Comparison of ENCODE assay signal across 9 mouse cellular contexts in genomic region chr3:104682671-104683504, GRCm38 (mm10). TPM values are rescaled to one million over a fixed set of nuclear protein-coding genes. Genes with fewer than 3 reads are reported as not detected.
DNase-seq lines count a peak whose midpoint lies in the region; ATAC-seq and TF ChIP-seq lines count a peak whose summit lies in the region.
"Had no signal": no experiment of that assay in that cellular context is flagged by ENCODE, and none has a peak within 500 bp of the region (broad histone marks: within the 10 kb centered on the region; RNA-seq: fewer than 3 reads in every experiment).

No protein-coding gene starts in this region.

- 58% methylated on average over 11 of the region's 11 CpGs for WGBS in forebrain, embryonic 10.5 days
- WGBS in hindbrain, embryonic 16.5 days: 56% methylated on average over 11 of the region's 11 CpGs
- WGBS in small intestine, adult 2 months: 54% methylated on average over 11 of the region's 11 CpGs

- no peak for TF ChIP-seq POLR2A in small intestine, adult 2 months (IDR thresholded peaks at IDR 0.05; ENCODE audit: low read depth, low read length)

- peak; percentile 83 for ATAC-seq in hindbrain, embryonic 16.5 days
- peak; percentile 76 for ATAC-seq in megakaryocyte-erythroid progenitor cell, adult 5-6 weeks (replicated peaks; ENCODE audit: low FRiP score, low TSS enrichment, poor library complexity, severe bottlenecking)

- no peaks in the 10 kb centered on the region for H3K4me1 ChIP-seq in forebrain, embryonic 10.5 days
- no peaks in the 10 kb centered on the region for H3K4me1 ChIP-seq in hindbrain, embryonic 16.5 days (ENCODE audit: control insufficient read depth, insufficient read depth, low read depth, low read length)
- H3K4me1 ChIP-seq in small intestine, adult 2 months (ENCODE audit: control insufficient read depth, insufficient read depth, insufficient read length, low read length): no peaks in the 10 kb centered on the region

- H3K9me3 ChIP-seq in forebrain, embryonic 10.5 days: peaks cover 10% of the 10 kb centered on the region; the same call in 1 of the 2 replicates
- H3K9me3 ChIP-seq in hindbrain, embryonic 16.5 days (ENCODE audit: control insufficient read depth, low read length): no peaks in the 10 kb centered on the region

- H3K9ac ChIP-seq in hindbrain, embryonic 16.5 days (ENCODE audit: low read depth, low read length): no peak overlapping the region

- no peak overlapping the region for H3K4me2 ChIP-seq in hindbrain, embryonic 16.5 days (ENCODE audit: low read length)

- H3K27ac ChIP-seq in forebrain, embryonic 10.5 days: no peak overlapping the region
- H3K27ac ChIP-seq in hindbrain, embryonic 16.5 days (ENCODE audit: low read depth, low read length): no peak overlapping the region
- no peak overlapping the region for H3K27ac ChIP-seq in small intestine, adult 2 months (ENCODE audit: insufficient read depth, low read depth, low read length)

- no peaks in the 10 kb centered on the region for H3K36me3 ChIP-seq in forebrain, embryonic 10.5 days (replicated peaks)
- no peaks in the 10 kb centered on the region for H3K36me3 ChIP-seq in hindbrain, embryonic 16.5 days (ENCODE audit: control insufficient read depth, insufficient read depth, low read length)
- no peaks in the 10 kb centered on the region for H3K36me3 ChIP-seq in small intestine, adult 2 months (ENCODE audit: control insufficient read depth, insufficient read depth, low read length)

- peak; percentile 73; the same call in 1 of the 2 replicates for TF ChIP-seq CTCF in small intestine, adult 2 months (IDR thresholded peaks at IDR 0.05; ENCODE audit: extremely low read depth, insufficient read length, insufficient replicate concordance, low read depth, low read length)

- DNase-seq in adrenal gland, adult (ENCODE audit: inconsistent age in 2 of 2, low spot score in 1 of 2): peak; percentile 43 to 82
- DNase-seq in adrenal gland, postnatal 4 days (ENCODE audit: low spot score in 2 of 2): no peak
- DNase-seq in c-Kit-negative CD71-positive TER-119-positive erythroid progenitor cells, embryonic 14.5 days (ENCODE audit: low read depth, low spot score): peak; percentile 58
- peak; percentile 63 for DNase-seq in forebrain, embryonic 10.5 days (ENCODE audit: extremely low spot score, low spot score)
- DNase-seq in left cerebral cortex, postnatal 25 days (ENCODE audit: low spot score in 2 of 2): peak; percentile 47 to 76

- no peaks in the 10 kb centered on the region for H3K27me3 ChIP-seq in forebrain, embryonic 10.5 days (ENCODE audit: poor library complexity, severe bottlenecking)
- no peaks in the 10 kb centered on the region for H3K27me3 ChIP-seq in hindbrain, embryonic 16.5 days (replicated peaks; ENCODE audit: control insufficient read depth, insufficient read depth, low read length)
- H3K27me3 ChIP-seq in small intestine, adult 2 months (ENCODE audit: control insufficient read depth, insufficient read depth, low read length): no peaks in the 10 kb centered on the region

- intact Hi-C loops in left cerebral cortex, postnatal 25 days (cut with DNase I): loop anchor here (2.0 to 10.0 kb wide), 3 partner anchors 142 to 658 kb away; no protein-coding TSS in a partner anchor

- no peak overlapping the region for H3K4me3 ChIP-seq in forebrain, embryonic 10.5 days
- no peak overlapping the region for H3K4me3 ChIP-seq in hindbrain, embryonic 16.5 days (ENCODE audit: low read length)
- H3K4me3 ChIP-seq in small intestine, adult 2 months (ENCODE audit: low read depth, low read length): no peak overlapping the region
- H3K4me3 ChIP-seq: megakaryocyte, embryonic 14.5 days had no signal

RNA-seq across cellular contexts. Expression of gene Slc16a1, which starts 44.4 kb away (rescaled TPM):
- 10 to 100 TPM; 57.6 to 63.5 TPM for total RNA-seq in adrenal gland, postnatal 4 days (2021)
- 57.3 and 60.0 TPM in 2 replicates for polyA plus RNA-seq in forebrain, embryonic 10.5 days (2016; fragmentation: Nextera tagmentation; extraction: Ambion mirVana)
- polyA plus RNA-seq in hindbrain, embryonic 16.5 days (2015; fragmentation: Nextera tagmentation; extraction: Ambion mirVana): 12.6 and 12.7 TPM in 2 replicates
- total RNA-seq in left cerebral cortex, postnatal 25 days (2021): 10 to 100 TPM; 23.0 to 23.2 TPM
- 76.1 and 80.4 TPM in 2 replicates for total RNA-seq in megakaryocyte-erythroid progenitor cell, adult 5-6 weeks (2014; fragmentation: Nextera tagmentation)
- total RNA-seq in megakaryocyte-erythroid progenitor cell, adult 5-6 weeks (2017): 137 and 154 TPM in 2 replicates
- 8.3 and 17.1 TPM in 2 replicates for polyA plus RNA-seq in small intestine, adult 2 months (2012; rRNA removed)

Comparison
In these comparisons a context has a peak if more than half of its experiments do, and no peak if none do; other contexts are left out.
1. DNase-seq: peak in adrenal gland, adult (2 of 2), c-Kit-negative CD71-positive TER-119-positive erythroid progenitor cells, embryonic 14.5 days (single experiment), forebrain, embryonic 10.5 days (single experiment) and left cerebral cortex, postnatal 25 days (2 of 2); none in adrenal gland, postnatal 4 days (0 of 2).